Mouse (Mus musculus) olfactory bulb, adult 2 months (tissue): Measurements from ENCODE around the gene Epx.

Experiments
- CTCF ChIP-seq: fragments of 200-500 bp; IDR thresholded peaks from 2 replicates; pipeline ENCODE4 v1.5.1; 2012; ENCODE audit warnings: low read depth, mild to moderate bottlenecking, low read length, moderate library complexity; ENCODE audit not compliant: insufficient read depth
- POLR2A ChIP-seq: fragments of 200-500 bp; IDR thresholded peaks from 2 replicates; pipeline ENCODE4 v1.6.1; 2012; ENCODE audit warnings: mild to moderate bottlenecking, low read depth, low read length, moderate library complexity; ENCODE audit not compliant: insufficient read depth

DNA sequence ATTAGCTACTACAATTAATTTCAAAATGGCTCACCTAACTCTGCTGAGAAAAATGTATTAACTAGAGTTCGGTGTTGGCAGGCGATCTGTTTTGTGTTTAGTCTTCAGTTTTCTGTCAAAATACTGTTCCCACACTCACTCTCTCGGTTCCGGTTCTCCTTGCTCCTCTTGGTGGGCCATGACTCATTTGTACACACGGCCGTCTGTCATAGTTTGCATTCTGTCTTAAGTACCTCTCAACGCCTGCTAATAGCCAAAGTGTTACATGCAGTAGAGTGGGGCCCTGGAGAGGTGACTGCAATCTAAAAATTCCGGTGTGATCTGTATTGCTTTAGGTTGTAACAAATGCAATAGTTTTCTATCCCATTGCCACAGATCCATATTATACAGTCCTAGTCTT, 34.7 kb downstream of the Epx start:
- TF ChIP-seq POLR2A (no peak), CTCF (no peak)
